Mouse (Mus musculus) heart, postnatal 25 days (tissue): ENCODE results near the gene Eogt. TPM values are rescaled to one million over a fixed set of nuclear protein-coding genes. Genes with fewer than 3 reads are reported as not detected.

Experiments
- DNase-seq: peaks from one replicate; pipeline ENCODE4 v3.0.0; 2022; ENCODE audit warnings: low spot score
- intact Hi-C: fragments of 180-260 bp; cut with DNase I; formaldehyde crosslinking; loops from one replicate; pipeline ENCODE4 v1.15.1; 2025
- total RNA-seq, 2 experiments: library from RNA; stranded (reverse); gene quantifications; 2 replicates each; pipeline ENCODE4 v1.2.3; 2021

Gene Eogt
- total RNA-seq, 2 experiments from 2014 or later = 13.3 to 14.8 TPM

DNA sequence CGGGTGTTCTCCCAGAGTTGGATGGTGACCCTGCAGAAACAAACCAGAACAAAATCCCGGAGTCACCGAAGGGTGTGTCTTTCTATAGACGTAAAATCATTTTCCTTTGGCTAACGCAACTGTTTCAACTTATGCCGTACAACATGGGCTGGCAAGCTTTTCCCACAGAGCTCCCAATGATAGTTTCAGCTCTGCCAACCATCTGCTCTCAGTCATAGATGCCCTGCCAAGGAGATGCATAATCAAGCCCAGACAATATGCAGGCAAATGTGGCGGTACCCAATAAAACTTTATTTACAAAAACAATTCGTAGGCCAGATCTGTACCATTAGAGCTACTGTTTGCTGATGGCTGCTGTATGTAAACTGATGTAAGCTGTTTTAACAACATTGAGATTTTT lies 36.8 kb downstream of the Eogt start:
- intact Hi-C loops = no loop called here
- no peak for DNase-seq

DNA sequence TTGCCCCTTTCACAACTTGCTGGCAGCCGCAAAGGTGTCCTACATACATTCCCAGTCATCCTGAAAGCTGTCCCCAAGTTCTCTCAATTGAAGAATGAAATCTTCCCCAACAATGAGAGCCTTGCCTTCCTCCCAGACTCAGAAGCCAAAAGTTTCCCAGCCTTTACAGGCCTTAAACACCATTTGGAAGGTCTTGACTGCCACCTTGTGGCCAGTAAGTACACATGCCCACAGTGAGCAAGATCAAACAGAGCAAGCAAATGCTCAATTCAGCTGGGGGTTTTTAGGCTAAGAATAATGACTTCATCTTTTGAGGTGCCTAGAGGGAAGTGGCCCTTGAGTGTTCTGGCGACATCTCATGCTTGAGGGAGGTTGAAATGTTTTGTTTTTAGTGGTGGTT lies 42.2 kb downstream of the Eogt start:
- no peak for DNase-seq
- intact Hi-C loops = loop anchor here (5.0 kb wide), 1 partner anchor 79 kb away; no protein-coding TSS in a partner anchor

DNA sequence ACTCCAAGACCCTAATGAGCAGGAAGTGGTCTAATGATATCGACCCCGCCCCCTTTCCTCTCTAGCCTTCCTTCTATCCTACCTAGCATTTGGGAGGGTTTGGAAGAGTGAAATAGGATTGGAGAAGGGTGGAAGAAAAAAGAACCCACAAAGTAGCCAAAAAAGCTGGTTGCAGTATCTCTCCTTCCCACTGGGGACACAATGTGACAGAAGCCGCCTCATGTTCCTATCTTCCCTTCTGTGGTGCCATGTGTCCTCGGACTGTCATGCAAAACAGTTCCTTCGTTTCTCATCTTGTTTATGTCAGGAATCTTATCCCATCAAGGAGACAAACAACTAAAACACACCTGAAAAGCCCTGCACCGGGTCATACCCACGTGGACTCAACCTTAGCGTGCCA lies 42.9 kb downstream of the Eogt start:
- intact Hi-C loops = loop anchor here (5.0 kb wide), 1 partner anchor 79 kb away; no protein-coding TSS in a partner anchor
- no peak for DNase-seq

DNA sequence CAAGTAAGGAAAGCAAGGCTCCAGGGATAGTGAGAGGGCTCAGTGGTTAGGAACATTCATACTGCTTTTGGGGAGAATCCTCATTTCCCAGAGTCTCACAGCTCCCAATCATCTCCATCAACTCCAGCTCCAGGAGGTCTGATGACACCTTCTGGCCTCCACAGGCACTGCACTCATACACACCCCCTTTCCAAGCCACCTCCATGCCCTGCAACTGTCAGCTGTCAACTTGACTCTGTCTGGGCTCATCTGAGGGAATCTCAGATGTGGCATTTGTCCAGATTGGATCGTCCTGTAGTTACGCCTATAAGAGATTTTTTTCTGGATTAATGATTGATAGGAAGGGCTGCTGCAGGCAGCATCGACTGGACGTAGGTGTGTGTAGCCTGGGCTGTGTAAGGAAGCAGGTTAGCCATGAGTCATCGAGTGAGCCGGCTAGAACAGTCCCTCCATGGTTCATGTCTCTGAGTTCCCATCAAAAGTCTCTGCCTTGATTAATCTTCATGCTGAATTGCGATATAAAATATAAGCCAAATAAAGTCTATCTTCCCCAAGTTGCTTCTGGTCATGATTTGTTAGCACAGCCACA lies 44.6 kb downstream of the Eogt start:
- intact Hi-C loops = no loop called here

DNA sequence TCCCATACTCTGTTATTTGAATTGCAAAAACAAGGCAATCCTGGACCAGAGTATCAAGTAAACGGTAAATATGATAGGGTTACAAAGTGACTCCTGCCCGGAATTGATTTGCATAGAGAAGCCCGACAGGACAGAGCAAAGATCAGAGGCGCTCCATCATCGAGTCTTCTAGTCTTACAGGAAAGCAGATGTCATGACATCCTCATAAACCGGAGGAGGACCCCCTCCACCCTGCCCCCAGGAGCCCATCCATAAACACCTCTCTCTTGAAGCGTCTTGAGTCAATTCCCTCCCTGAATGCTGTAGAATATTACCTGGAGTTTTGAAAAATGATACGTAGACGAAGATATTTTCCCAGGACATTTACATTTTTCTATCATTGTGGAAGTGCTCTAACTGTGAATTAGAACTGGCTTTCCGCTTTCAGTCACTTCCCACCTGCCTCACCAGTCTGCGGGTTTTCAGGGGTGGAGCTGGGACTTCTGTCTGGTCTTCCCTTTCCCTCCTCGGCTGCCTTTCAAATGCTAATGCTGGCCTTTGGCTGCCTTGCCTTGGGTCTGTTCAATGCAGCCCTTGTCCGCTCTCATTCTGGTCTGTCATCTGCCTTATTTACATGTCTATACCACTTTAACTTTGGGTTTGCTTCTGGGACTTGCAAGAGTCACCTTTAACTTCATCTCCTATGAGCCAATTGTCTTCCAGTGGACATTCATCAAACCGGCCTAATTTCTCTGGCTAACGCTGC lies 46.9 kb downstream of the Eogt start:
- intact Hi-C loops = no loop called here
- no peak for DNase-seq

More for the DNA sequence above, 44.6 kb downstream of the Eogt start:
- DNase-seq = no peak

DNA sequence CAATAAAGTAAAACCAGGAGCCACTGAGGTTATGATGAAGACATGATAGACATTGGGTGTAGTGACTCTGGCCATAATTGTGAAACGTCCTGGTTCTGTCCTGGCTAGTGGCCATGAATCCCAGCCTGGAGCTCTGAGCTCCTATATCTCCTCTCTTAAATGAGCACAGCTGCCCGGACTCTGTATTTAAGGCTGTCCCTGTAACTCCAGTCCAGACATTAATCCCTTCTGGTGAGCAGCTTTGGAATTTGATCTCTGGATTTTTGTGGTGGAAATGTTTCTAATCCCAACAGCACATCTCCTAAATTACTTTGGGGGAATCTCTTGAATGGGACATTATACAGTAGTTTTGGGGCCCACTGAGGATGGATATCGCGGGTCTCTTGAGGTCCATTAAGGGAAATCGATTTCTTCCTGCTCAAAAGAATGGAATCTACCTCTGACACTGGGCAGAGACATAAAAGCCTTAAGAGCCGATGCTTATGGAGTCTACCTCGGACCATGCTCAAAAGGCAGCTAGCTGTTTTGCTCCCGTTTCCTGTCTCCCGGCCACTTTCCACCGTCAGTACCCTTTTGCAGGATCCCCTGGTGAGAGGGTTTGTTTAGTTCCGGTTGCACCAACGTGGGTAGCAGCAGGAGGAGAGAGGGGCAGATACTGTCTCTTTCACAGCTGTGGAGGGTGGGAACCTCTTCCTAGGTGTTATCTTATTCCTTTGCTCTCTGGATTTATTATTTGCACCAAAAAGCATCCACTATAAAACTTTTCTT lies 47.6 kb downstream of the Eogt start:
- intact Hi-C loops = no loop called here
- DNase-seq = no peak

DNA sequence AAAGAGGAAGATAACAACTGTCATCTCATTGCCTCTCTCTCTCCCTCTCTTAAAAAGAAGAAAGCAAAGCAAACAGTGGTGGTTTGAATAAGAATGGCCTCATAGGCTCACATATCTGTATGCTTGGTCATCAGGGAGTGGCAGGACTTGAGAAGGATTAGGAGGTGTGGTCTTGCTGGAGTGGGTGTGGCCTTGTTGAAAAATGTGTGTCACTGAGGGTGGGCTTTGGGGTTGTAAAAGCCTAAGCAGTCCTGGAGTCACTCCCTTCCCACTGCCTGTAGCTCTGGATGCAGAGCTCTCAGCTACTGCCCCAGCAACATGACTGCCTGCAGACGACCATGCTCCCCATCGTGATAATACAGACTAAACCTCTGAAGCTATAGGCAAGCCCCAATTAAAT lies 66.6 kb downstream of the Eogt start:
- DNase-seq = no peak
- intact Hi-C loops = no loop called here

DNA sequence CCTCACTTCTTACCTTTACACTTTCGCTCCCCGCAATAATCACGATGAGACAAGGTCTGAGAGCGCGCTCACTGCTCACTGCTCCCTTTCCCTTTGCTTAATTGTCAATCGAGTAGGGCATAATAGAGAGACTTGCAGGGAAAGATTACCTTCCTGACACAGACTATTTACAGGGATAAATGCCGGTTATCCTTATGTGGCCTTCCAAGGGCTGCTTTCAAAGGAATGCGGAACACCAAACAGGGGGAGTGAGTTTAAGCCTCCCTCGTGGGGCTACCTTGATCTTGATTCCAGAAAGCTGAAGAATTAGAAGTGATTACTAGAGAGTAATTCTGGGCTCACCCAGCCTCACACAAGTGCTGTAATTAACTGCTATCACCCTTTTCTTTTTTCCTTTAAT lies 69.0 kb downstream of the Eogt start:
- intact Hi-C loops = no loop called here

DNA sequence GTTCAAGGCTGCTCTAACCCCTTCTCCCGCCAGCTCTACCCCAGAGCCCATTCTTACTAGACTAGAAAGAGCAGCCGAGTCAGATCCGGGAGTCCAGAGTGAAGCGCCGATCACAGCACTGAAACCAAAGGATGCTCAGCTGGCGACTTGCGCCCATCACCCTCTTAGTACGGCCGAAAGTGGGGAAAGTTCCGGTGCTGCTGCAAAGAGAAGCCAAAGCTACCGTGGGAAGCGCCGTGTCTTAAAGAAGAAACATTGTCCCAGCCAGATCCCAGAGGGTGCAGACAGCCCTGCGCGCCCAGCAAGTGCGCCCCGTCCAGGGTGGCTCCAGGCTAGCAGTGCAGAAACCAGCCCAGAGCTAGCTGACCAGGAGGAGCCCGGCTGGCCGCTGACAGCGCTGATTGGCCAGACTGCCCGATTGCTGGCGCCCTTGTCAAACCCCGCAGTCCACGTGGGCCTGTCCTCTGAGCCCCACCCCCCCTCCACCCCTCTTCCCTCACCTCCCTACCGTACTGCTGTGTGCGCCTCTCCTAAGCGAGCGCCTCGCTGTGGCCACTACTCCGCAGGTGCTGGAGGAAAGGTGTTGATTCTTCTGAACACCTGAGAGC lies 88.8 kb downstream of the Eogt start, which contains the start of gene Fam19a4:
Gene Fam19a4 (minus strand): TSS at position 340 of the 608 bp plus-strand sequence.
- intact Hi-C loops = no loop called here
- DNase-seq = no peak

More for the DNA sequence above, 69.0 kb downstream of the Eogt start:
- no peak for DNase-seq

Other genes with a start within 250 kb of the Eogt start
- not detected for gene Fam19a4, start 88.8 kb downstream of the Eogt start, total RNA-seq
- gene Tmf1, start 29.9 kb upstream of the Eogt start, total RNA-seq = 10 to 100 TPM; 33.3 to 36.4 TPM
- gene Uba3, start 56.5 kb upstream of the Eogt start, total RNA-seq = 10 to 100 TPM; 63.0 to 64.0 TPM
- gene Arl6ip5, start 61.5 kb upstream of the Eogt start, total RNA-seq = 100 to 1,000 TPM; 114 to 127 TPM
- gene Lmod3, start 103.6 kb upstream of the Eogt start, total RNA-seq = 10 to 100 TPM; 62.9 to 66.5 TPM